Mouse (Mus musculus) right cerebral cortex, postnatal 10 days (tissue): Measurements from ENCODE around the gene Relch.
"Not testable (repeated sequence)": the region's sequence is repeated elsewhere in the genome, so short reads cannot be mapped to it uniquely, and the experiment has no call there.

Source experiments
- DNase-seq, 2 experiments: peaks; one replicate each; pipeline ENCODE4 v3.0.0; 2021; ENCODE audit warnings: low spot score in 2 of 2

Gene Relch

DNA sequence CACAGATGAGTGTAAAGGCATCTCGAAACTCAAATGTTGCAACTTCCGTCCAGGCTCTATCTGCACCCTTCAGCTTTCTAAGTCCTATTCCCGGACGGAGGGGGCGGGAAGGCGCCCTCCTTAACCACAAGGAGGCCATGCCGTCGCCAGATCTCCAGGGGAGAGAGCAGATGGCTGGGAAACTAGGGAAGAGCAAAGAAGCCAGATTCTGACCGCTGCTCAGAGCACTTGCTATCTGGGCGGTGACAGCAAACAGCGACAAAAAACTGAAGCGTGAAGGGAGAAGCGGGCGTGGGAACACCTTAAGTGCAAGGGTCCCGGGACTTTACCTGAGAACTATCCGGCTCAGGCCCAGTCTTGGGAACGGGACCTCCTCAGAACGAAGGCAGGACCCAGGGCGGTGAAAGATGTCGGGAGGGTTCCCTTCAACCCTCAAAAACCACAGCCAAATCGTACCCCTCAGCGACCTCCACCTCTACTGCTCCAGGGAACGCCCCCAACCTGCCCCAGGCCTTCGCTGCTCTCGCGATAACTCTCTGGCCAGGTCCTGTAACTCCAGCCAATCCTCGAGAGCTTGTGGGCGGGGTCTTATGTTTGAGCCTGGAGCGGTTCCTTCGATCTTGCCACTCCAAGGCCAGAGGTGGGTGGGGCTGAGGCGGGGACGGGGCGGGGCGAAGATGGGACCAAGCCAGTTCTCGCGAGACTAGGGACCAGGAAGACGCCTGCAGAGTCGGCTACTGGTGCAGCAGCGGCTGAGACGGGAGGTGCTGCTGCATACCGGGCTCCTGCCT lies at the start of gene Relch, which contains the start of gene Pign:
Gene Relch (plus strand): TSS at position 691 of the 791 bp plus-strand sequence.
Gene Pign (minus strand): TSS at position 507 of the 791 bp plus-strand sequence.
- DNase-seq: peak; percentile 99 to 100

DNA sequence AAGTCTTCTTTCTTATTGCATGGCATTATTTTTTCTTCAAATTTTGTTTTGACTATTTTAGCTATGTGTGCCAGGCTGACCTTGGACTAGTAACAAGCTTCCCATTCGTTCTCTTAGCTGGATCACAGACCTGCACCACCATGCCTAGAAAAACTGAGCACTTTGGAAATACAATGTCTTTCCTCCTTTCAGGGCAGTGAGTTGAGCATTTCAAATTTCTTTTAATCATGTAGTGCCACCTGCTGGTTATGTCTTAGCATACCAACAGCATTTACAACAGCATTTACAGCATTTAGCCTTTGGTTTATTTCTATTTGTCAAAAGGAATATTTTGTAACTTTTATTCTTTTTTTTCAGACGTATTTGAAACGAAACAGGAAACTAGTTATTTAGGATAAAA lies 33.2 kb upstream of the Relch start:
- DNase-seq: peak; percentile 29 to 38

DNA sequence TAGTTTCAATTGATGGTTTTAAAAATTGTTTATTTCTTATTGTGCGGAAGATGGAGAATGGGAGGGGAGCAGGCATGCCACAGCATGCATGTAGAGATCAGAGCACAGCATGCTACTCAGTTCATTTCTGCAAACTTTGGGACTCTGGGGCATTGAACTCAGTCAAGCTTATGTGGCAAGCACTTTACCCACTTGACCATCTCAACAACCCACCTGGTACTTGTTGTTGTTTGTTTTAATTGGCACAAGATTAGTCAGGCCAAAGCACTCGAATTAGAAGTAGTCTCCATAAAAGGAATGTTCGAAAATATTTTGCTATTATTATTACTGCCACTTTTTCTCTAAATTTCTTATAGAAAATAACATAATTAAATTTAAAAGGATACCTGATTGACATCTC lies 19.6 kb upstream of the Relch start:
- DNase-seq: no peak

DNA sequence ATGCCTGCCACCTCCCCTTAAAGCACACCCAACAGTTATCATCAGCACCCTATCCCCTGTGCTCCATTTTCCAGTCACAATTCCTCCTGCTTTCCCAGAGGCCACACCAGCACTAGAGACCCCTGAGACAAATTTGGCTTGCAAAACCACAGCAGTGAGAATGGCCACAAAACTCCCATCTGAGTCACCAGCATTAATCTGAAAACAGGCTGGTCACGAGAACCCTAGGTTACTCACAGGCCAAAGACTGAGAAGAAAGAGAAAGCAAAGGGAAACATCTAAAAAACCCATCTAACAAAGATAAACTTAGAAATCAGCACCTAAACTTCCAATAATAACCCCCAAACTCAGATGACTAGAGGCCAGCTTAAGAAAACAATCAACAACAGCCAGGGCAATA lies 13.0 kb upstream of the Relch start:
- no peak for DNase-seq

DNA sequence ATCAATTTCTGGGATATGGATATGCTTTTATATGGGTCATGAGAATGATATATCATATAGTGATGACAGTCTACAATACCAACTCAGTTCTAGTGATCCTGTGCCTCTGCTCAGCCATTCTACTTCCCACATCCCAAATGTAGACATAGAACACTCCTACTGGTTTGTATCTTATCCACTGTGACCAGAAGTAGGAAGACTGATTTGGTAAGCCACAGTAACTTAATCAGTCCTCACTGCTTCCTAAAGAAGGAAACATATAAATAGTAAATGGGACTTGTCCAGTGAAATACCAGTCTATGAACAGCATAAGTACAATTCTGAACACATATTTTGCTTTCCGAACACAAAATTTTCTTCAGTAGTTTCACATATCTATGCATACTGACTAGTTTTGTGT lies 9.7 kb upstream of the Relch start:
- DNase-seq: no peak

DNA sequence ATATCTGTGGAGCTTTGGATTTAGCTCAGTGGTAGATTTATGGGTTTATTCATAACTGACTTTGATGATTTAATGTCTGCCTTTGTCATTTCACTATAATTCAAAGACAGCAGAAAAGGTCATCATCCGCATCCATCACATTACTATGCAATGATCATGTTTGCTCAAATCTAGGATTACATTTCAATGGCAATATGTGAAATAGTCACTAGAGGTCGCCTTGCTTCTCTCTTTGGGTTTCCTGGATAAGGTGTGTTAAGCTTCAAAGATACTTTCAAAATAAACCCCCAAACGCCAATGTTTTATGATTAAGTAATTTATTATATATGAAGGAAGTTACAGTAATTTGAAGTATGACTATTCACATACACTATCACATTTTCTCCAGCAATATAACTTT lies 3.6 kb upstream of the Relch start:
- DNase-seq: peak in 1 of 2 experiments; percentile 25

DNA sequence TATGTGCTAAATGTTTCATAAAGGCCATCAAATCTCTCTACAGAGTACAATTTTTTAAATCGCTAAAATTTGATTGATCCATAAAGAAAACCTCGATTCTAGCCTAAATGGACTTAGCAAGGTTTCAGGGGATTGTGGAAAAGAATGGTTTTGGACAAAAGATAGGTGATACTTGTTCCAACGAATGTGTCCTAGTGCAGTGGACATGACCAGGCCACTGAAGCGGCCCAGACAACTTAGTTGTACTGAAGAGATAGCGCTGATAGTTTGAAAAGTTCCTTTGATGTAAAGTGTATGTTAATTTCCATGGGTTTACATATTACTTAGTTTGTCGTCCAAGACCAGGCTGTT lies 866 bp upstream of the Relch start:
- no peak for DNase-seq

- DNase-seq: peak; percentile 49 to 62
Measured at GRCm38 (mm10) chr1:105663962-105664812, 526 bp downstream of the Relch start.

DNA sequence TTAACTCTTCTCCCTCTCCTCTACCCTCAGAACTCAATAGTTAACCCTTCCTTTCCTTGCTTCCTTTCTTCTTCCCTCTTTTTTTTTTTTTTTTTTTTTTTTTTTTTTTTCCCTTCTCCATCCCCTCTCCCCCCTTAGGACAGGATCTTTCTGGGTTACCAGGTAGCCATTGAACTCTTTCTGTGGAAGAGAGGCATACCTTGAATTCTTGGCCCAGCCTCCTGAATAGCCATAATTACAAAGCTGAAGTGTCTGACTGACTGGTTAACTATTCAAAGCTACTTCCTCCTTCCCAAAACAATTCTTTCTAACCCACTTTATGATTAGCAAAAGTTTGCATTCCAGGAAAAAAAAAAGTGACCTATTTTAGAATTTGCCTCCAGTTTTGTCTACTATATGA lies 6.0 kb downstream of the Relch start:
- DNase-seq: no peak

- no peak for DNase-seq
Measured at GRCm38 (mm10) chr1:105674763-105675162, 11.1 kb downstream of the Relch start.

DNA sequence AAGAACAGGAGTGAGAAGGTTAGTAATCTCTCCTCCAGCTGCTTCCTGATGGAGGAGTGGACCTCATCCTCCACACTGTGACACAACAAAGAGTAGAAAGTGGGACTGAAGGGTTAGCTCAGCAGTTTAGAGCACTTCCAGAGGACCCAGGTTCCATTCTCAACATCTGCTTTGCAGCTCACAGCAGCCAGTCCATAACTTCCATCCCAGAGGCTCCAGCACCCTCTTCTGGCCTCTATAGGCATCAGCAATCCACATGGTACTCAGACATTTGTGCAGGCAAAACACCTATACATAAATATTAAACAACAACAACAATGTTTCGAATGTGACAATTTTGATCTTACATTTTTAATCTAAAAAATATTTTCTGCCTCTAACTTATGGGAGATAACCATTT lies 16.9 kb downstream of the Relch start:
- no peak for DNase-seq

- no peak for DNase-seq
Measured at GRCm38 (mm10) chr1:105685501-105685900, 21.8 kb downstream of the Relch start.

DNA sequence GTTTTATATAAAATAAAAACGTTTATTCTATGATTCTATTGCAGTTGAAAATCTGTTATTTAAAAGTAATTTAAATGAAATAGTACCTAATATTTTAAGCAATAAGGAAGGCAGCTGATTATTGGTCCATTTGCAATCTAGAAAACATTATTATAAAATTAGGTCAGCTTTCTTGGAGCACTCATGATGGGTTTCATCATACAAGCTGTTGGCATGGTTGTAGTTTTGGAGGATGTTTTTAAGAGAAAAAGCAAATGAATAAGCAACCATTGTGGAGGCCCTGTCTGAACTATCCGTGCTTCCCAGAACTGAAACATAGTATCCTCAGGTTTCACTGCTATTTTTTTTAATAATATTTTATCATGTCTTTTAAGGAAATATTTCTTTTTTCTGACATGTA lies 31.9 kb downstream of the Relch start:
- DNase-seq: no peak

GRCm38 (mm10) chr1:105700984-105701530 lies 37.4 kb downstream of the Relch start:
- no peak for DNase-seq

GRCm38 (mm10) chr1:105709415-105709814 lies 45.8 kb downstream of the Relch start:
- no peak for DNase-seq

GRCm38 (mm10) chr1:105711227-105711626 lies 47.6 kb downstream of the Relch start:
- peak in 1 of 2 experiments; percentile 51 for DNase-seq

DNA sequence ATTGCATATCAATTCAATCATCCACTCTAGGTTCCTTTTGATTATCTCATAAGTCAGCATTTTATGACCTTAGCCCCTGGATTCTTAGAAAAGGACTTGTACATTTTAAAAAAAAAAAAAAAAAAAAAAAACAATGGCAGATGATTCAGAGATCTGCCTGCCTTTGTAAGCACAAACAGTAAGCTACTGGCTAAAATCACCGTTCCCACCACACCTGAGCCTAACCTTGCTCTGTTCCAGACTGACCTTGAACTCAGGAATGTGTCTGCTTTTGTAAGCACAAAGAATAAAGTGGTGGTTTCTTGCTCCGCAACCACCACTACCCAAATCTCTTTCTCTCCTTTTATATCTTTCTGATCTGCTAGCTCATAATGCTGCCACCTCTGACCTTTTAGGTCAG lies 49.2 kb downstream of the Relch start:
- DNase-seq: no peak

DNA sequence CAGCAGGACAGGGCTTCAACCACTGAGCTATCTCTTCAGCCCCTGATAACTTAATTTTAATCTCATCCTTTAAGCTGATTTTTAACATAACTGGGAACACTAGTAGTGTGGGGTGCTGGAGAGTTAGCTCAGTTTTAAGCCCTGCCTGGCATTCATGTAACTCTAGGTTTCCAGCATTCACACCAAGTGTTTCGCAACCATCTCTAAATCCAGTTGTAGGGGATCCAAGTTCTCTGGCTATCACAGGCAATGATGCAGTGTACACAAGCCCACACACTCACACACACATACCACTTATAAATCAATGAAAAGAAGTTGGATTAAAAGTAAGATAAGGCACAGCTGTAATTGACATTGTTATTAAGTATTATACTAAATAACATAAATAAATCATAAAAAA lies 54.7 kb downstream of the Relch start:
- no peak for DNase-seq

DNA sequence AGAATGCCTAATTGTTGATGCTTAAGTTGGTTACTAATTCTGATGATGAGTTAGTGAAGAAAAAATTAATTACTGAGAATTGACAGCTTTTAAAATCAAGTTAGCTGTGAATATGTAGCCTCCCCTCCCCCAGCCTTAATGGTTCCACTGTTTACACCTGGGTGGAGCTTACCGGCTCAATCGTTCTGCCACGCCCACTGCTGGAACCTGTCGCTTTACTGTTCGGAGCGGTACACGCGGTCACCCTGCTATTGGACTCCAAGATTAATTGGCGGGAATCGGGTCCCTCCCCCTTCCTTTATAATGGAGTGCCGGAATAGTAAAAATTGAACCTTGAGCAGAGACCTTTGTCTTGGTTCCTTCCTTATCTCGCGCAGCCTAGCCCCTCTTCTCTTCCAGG lies 65.6 kb downstream of the Relch start:
- DNase-seq: not testable (repeated sequence)

- no peak for DNase-seq
Measured at GRCm38 (mm10) chr1:105735318-105735717, 71.7 kb downstream of the Relch start.

DNA sequence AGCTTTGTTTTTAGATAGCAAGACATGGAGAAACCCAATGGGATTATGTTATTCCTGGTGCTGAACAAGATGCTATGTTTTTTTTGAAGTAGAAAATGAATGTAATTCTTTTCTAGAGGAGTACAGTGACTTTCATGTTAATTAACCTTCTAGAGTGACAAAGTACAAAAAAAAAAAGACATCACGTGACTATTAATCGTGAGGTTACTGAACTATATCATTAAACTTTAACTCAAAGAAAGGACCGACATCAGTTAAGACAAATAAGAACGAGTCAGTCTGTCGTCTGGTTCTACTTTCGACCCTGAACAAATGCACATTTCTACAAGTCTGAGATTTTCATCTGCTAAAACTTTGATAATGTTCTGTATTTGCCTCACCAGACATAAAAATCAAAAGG lies 74.7 kb downstream of the Relch start:
- no peak for DNase-seq

- no peak for DNase-seq
Measured at GRCm38 (mm10) chr1:105739493-105739892, 75.8 kb downstream of the Relch start.

GRCm38 (mm10) chr1:105742481-105742880 lies 78.8 kb downstream of the Relch start:
- no peak for DNase-seq
